Mouse (Mus musculus): Measurements from ENCODE around the gene Cplane1. TPM values are rescaled to one million over a fixed set of nuclear protein-coding genes. Genes with fewer than 3 reads are reported as not detected.
"Not testable (repeated sequence)": the region's sequence is repeated elsewhere in the genome, so short reads cannot be mapped to it uniquely, and the experiment has no call there.

Gene Cplane1
- polyA plus RNA-seq, 1 experiment from 2014 or later, result 18.3 TPM

GRCm38 (mm10) chr15:8200317-8200716, 31.4 kb downstream of the Cplane1 start:
- Histone ChIP-seq H3K4me3 (ENCODE audit: low read length) (no peak overlapping the region), H3K9ac (ENCODE audit: low read depth, low read length) (no peak overlapping the region), H3K27ac (ENCODE audit: low read depth, low read length) (no peak overlapping the region), H3K4me1 (ENCODE audit: control insufficient read depth, insufficient read depth, low read length) (no peaks in the 10 kb centered on the region), H3K36me3 (ENCODE audit: control insufficient read depth, insufficient read depth, low read length) (peaks cover 36% of the 10 kb centered on the region), H3K27me3 (ENCODE audit: control insufficient read depth, insufficient read depth, low read length) (no peaks in the 10 kb centered on the region), H3K9me3 (ENCODE audit: control insufficient read depth, low read length) (no peaks in the 10 kb centered on the region), H3K4me2 (replicated peaks; ENCODE audit: low read depth, low read length) (no peak overlapping the region)
- no peak for ATAC-seq (ENCODE audit: low FRiP score, low TSS enrichment)

GRCm38 (mm10) chr15:8208362-8208761, 39.5 kb downstream of the Cplane1 start:
- no peak overlapping the region for H3K4me2 ChIP-seq (replicated peaks; ENCODE audit: low read depth, low read length)
- no peaks in the 10 kb centered on the region for H3K9me3 ChIP-seq (ENCODE audit: control insufficient read depth, low read length)
- 93% methylated on average over 6 of the region's 6 CpGs for WGBS
- H3K4me3 ChIP-seq (ENCODE audit: low read length), result no peak overlapping the region
- ATAC-seq (ENCODE audit: low FRiP score, low TSS enrichment), result no peak
- no peak overlapping the region for H3K27ac ChIP-seq (ENCODE audit: low read depth, low read length)
- H3K36me3 ChIP-seq (ENCODE audit: control insufficient read depth, insufficient read depth, low read length), result peaks cover 30% of the 10 kb centered on the region
- no peaks in the 10 kb centered on the region for H3K27me3 ChIP-seq (ENCODE audit: control insufficient read depth, insufficient read depth, low read length)
- H3K4me1 ChIP-seq (ENCODE audit: control insufficient read depth, insufficient read depth, low read length), result no peaks in the 10 kb centered on the region
- no peak overlapping the region for H3K9ac ChIP-seq (ENCODE audit: low read depth, low read length)

DNA sequence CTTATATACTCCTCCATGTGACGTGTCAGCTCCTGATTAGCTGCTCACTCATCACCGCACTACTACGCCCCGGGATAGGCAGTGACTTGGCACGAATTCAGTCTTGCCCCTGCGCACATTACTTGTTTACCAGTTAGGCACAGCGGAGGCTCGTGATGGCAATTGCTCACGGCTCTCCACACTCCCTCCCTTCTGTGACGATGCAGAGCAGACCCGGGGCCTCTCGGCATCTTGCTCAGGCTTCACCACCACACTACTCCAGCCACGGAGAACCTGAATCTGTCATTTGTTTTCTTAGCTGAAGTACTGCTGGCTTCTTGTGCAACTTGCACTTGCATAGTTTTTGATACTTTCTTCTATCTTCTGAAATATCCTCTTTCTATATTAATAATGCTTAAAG, 45.9 kb downstream of the Cplane1 start:
- H3K4me3 ChIP-seq (ENCODE audit: low read length), result no peak overlapping the region
- H3K9me3 ChIP-seq (ENCODE audit: control insufficient read depth, low read length), result no peaks in the 10 kb centered on the region
- H3K9ac ChIP-seq (ENCODE audit: low read depth, low read length), result no peak overlapping the region
- peaks cover 45% of the 10 kb centered on the region for H3K36me3 ChIP-seq (ENCODE audit: control insufficient read depth, insufficient read depth, low read length)
- H3K27me3 ChIP-seq (ENCODE audit: control insufficient read depth, insufficient read depth, low read length), result no peaks in the 10 kb centered on the region
- no peak for ATAC-seq (ENCODE audit: low FRiP score, low TSS enrichment)
- no peaks in the 10 kb centered on the region for H3K4me1 ChIP-seq (ENCODE audit: control insufficient read depth, insufficient read depth, low read length)
- H3K27ac ChIP-seq (ENCODE audit: low read depth, low read length), result no peak overlapping the region
- WGBS, result 92% methylated on average over 13 of the region's 13 CpGs
- no peak overlapping the region for H3K4me2 ChIP-seq (replicated peaks; ENCODE audit: low read depth, low read length)

GRCm38 (mm10) chr15:8234167-8234566, 65.3 kb downstream of the Cplane1 start:
- H3K4me2 ChIP-seq (replicated peaks; ENCODE audit: low read depth, low read length); ATAC-seq (ENCODE audit: low FRiP score, low TSS enrichment); H3K9ac ChIP-seq (ENCODE audit: low read depth, low read length); H3K4me1 ChIP-seq (ENCODE audit: control insufficient read depth, insufficient read depth, low read length); H3K9me3 ChIP-seq (ENCODE audit: control insufficient read depth, low read length); H3K4me3 ChIP-seq (ENCODE audit: low read length); H3K27ac ChIP-seq (ENCODE audit: low read depth, low read length); H3K27me3 ChIP-seq (ENCODE audit: control insufficient read depth, insufficient read depth, low read length): not testable (repeated sequence)
- 95% methylated on average over 1 of the region's 1 CpGs for WGBS
- H3K36me3 ChIP-seq (ENCODE audit: control insufficient read depth, insufficient read depth, low read length), result peaks cover 49% of the 10 kb centered on the region

- H3K4me2 ChIP-seq (replicated peaks; ENCODE audit: low read depth, low read length), result no peak overlapping the region
- no peak overlapping the region for H3K4me3 ChIP-seq (ENCODE audit: low read length)
- peaks cover 58% of the 10 kb centered on the region for H3K36me3 ChIP-seq (ENCODE audit: control insufficient read depth, insufficient read depth, low read length)
- 81% methylated on average over 3 of the region's 3 CpGs for WGBS
- H3K27ac ChIP-seq (ENCODE audit: low read depth, low read length), result no peak overlapping the region
- no peak overlapping the region for H3K9ac ChIP-seq (ENCODE audit: low read depth, low read length)
- no peaks in the 10 kb centered on the region for H3K4me1 ChIP-seq (ENCODE audit: control insufficient read depth, insufficient read depth, low read length)
- H3K9me3 ChIP-seq (ENCODE audit: control insufficient read depth, low read length), result no peaks in the 10 kb centered on the region
- no peak for ATAC-seq (ENCODE audit: low FRiP score, low TSS enrichment)
- no peaks in the 10 kb centered on the region for H3K27me3 ChIP-seq (ENCODE audit: control insufficient read depth, insufficient read depth, low read length)
These were observed 97.0 kb downstream of the Cplane1 start for GRCm38 (mm10) chr15:8265946-8266345.

DNA sequence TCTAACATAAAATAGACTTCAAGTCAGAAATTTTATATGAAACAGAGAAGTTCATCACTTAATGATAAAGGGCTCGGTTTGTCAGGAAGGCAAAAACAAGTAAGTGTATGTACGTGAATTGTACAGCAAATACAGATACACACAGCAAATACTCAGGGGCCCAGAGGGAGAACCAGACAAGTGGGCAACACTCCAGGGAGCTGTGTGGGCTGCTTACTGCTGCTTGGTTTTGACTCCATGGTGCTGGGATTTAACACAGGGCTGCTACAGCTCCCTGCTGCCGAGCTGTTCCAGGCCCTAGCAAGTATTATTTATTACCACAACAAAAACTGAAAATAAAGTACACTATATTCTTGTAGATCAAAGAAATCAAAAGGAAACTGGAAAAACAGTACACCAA, 98.3 kb downstream of the Cplane1 start:
- 90% methylated on average over 3 of the region's 3 CpGs for WGBS
- Histone ChIP-seq H3K9me3 (ENCODE audit: control insufficient read depth, low read length) (no peaks in the 10 kb centered on the region), H3K27ac (ENCODE audit: low read depth, low read length) (no peak overlapping the region), H3K36me3 (ENCODE audit: control insufficient read depth, insufficient read depth, low read length) (peaks cover 51% of the 10 kb centered on the region), H3K4me3 (ENCODE audit: low read length) (no peak overlapping the region), H3K4me1 (ENCODE audit: control insufficient read depth, insufficient read depth, low read length) (no peaks in the 10 kb centered on the region), H3K27me3 (ENCODE audit: control insufficient read depth, insufficient read depth, low read length) (no peaks in the 10 kb centered on the region), H3K9ac (ENCODE audit: low read depth, low read length) (no peak overlapping the region), H3K4me2 (replicated peaks; ENCODE audit: low read depth, low read length) (no peak overlapping the region)
- ATAC-seq (ENCODE audit: low FRiP score, low TSS enrichment), result no peak

GRCm38 (mm10) chr15:8268231-8268630, 99.3 kb downstream of the Cplane1 start:
- no peak overlapping the region for H3K27ac ChIP-seq (ENCODE audit: low read depth, low read length)
- ATAC-seq (ENCODE audit: low FRiP score, low TSS enrichment), result no peak
- WGBS, result 91% methylated on average over 8 of the region's 8 CpGs
- no peaks in the 10 kb centered on the region for H3K27me3 ChIP-seq (ENCODE audit: control insufficient read depth, insufficient read depth, low read length)
- no peak overlapping the region for H3K4me2 ChIP-seq (replicated peaks; ENCODE audit: low read depth, low read length)
- no peak overlapping the region for H3K4me3 ChIP-seq (ENCODE audit: low read length)
- H3K9ac ChIP-seq (ENCODE audit: low read depth, low read length), result no peak overlapping the region
- H3K4me1 ChIP-seq (ENCODE audit: control insufficient read depth, insufficient read depth, low read length), result no peaks in the 10 kb centered on the region
- peaks cover 41% of the 10 kb centered on the region for H3K36me3 ChIP-seq (ENCODE audit: control insufficient read depth, insufficient read depth, low read length)
- no peaks in the 10 kb centered on the region for H3K9me3 ChIP-seq (ENCODE audit: control insufficient read depth, low read length)

DNA sequence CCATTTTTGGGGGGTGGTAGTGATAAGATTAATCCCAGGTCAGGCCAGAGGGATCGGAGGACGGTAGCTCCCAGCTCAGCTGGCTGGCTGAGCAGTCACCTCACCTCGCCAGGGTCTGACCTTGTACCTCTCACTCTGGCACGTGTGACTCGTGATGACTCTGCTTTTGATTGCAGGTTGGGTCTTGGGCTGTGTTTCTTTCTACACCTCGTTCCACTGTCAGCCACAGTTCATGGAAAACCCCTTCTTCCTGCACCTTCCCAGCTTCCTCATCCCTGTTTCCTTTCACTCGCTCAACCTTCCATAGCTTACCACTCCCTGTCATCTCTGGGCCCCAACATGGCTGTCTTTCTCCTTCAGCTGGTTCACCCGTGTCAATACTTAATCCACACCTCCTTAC, 103.0 kb downstream of the Cplane1 start:
- Histone ChIP-seq H3K9me3 (ENCODE audit: control insufficient read depth, low read length) (no peaks in the 10 kb centered on the region), H3K4me1 (ENCODE audit: control insufficient read depth, insufficient read depth, low read length) (no peaks in the 10 kb centered on the region), H3K4me2 (replicated peaks; ENCODE audit: low read depth, low read length) (no peak overlapping the region), H3K36me3 (ENCODE audit: control insufficient read depth, insufficient read depth, low read length) (peaks cover 26% of the 10 kb centered on the region), H3K4me3 (ENCODE audit: low read length) (no peak overlapping the region), H3K9ac (ENCODE audit: low read depth, low read length) (no peak overlapping the region), H3K27me3 (ENCODE audit: control insufficient read depth, insufficient read depth, low read length) (no peaks in the 10 kb centered on the region), H3K27ac (ENCODE audit: low read depth, low read length) (no peak overlapping the region)
- ATAC-seq (ENCODE audit: low FRiP score, low TSS enrichment), result no peak
- 86% methylated on average over 8 of the region's 8 CpGs for WGBS

GRCm38 (mm10) chr15:8277916-8278315, 109.0 kb downstream of the Cplane1 start:
- H3K4me3 ChIP-seq (ENCODE audit: low read length); H3K27ac ChIP-seq (ENCODE audit: low read depth, low read length); H3K4me2 ChIP-seq (replicated peaks; ENCODE audit: low read depth, low read length); ATAC-seq (ENCODE audit: low FRiP score, low TSS enrichment); H3K36me3 ChIP-seq (ENCODE audit: control insufficient read depth, insufficient read depth, low read length); H3K9ac ChIP-seq (ENCODE audit: low read depth, low read length); H3K9me3 ChIP-seq (ENCODE audit: control insufficient read depth, low read length); H3K27me3 ChIP-seq (ENCODE audit: control insufficient read depth, insufficient read depth, low read length); H3K4me1 ChIP-seq (ENCODE audit: control insufficient read depth, insufficient read depth, low read length): not testable (repeated sequence)
- 98% methylated on average over 4 of the region's 4 CpGs for WGBS

Data from kidney, embryonic 14.5 days (tissue).